In the genomic region with DNA sequence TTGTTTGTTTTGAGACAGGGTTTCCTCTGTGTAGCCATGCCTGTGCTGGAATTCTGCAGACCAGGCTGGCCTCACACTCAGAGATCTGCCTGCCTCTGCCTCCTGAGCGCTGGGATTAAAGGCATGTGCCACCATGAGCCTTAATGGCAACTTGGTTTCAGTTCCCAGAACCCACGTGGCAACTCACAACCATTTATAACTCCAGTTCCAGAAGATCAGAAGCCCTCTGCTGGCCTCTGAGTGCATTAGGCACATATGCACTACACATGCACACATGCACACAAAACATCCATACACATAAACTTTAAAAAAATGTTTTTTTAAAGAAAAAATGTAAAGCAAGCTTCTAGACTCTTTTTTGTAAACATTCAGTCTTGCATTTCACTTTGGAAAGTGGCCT, we compare ENCODE assay signal across 31 mouse cellular contexts. TPM values are rescaled to one million over a fixed set of nuclear protein-coding genes. Genes with fewer than 3 reads are reported as not detected.
"Had no signal": no experiment of that assay in that cellular context is flagged by ENCODE, and none has a peak within 500 bp of the region (broad histone marks: within the 10 kb centered on the region; RNA-seq: fewer than 3 reads in every experiment).

No protein-coding gene starts in this region.

- DNase-seq: kidney, adult 11 months; kidney, adult 8-10 months; kidney, postnatal 14 days; kidney, postnatal 4 days; lung, adult 18-20 months; lung, postnatal 10 days; lung, postnatal 36 days; midbrain, embryonic 14.5 days; right cerebral cortex, adult 18-20 months; right cerebral cortex, postnatal 14 days; right cerebral cortex, postnatal 4 days; thymus, adult 18-20 months; thymus, postnatal 14 days had no signal

- ATAC-seq: intestine, embryonic 15.5 days had no signal

- H3K9ac ChIP-seq: intestine, embryonic 15.5 days; kidney, embryonic 15.5 days; liver, embryonic 14.5 days; lung, embryonic 15.5 days; neural tube, embryonic 12.5 days; neural tube, embryonic 15.5 days had no signal

- H3K4me3 ChIP-seq: intestine, embryonic 15.5 days; kidney, embryonic 15.5 days; lung, embryonic 15.5 days; megakaryocyte, embryonic 14.5 days; neural tube, embryonic 12.5 days; neural tube, embryonic 15.5 days had no signal

- H3K4me2 ChIP-seq: intestine, embryonic 15.5 days; kidney, embryonic 15.5 days; lung, embryonic 15.5 days; midbrain, embryonic 11.5 days; neural tube, embryonic 12.5 days; neural tube, embryonic 15.5 days had no signal

- H3K27me3 ChIP-seq: intestine, embryonic 15.5 days; kidney, embryonic 15.5 days; lung, embryonic 15.5 days; neural tube, embryonic 12.5 days; neural tube, embryonic 15.5 days had no signal

- H3K36me3 ChIP-seq: intestine, embryonic 15.5 days; kidney, embryonic 15.5 days; lung, embryonic 15.5 days; neural tube, embryonic 12.5 days; neural tube, embryonic 15.5 days had no signal

- H3K27ac ChIP-seq: intestine, embryonic 15.5 days; kidney, embryonic 15.5 days; liver, embryonic 14.5 days; lung, embryonic 15.5 days; neural tube, embryonic 12.5 days; neural tube, embryonic 15.5 days had no signal

- H3K9me3 ChIP-seq: intestine, embryonic 15.5 days; kidney, embryonic 15.5 days; lung, embryonic 15.5 days; neural tube, embryonic 12.5 days; neural tube, embryonic 15.5 days had no signal

RNA-seq across cellular contexts. Expression of a gene that starts 17.2 kb away (rescaled TPM):
- total RNA-seq: layer of hippocampus, adult 18-20 months; left cerebral cortex, adult 18-20 months; left cerebral cortex, postnatal 10 days; left cerebral cortex, postnatal 36 days; liver, adult 2 months had no signal
- polyA plus RNA-seq: intestine, embryonic 15.5 days; kidney, embryonic 15.5 days; limb, embryonic 11.5 days; limb, embryonic 14.5 days; liver, adult 2 months; liver, embryonic 14.5 days; lung, embryonic 15.5 days; midbrain, embryonic 11.5 days; midbrain, embryonic 14.5 days; neural tube, embryonic 12.5 days; neural tube, embryonic 15.5 days; stomach, embryonic 16.5 days had no signal

RNA-seq across cellular contexts. Expression of a gene that starts 26.9 kb away (rescaled TPM):
- total RNA-seq: layer of hippocampus, adult 18-20 months; layer of hippocampus, postnatal 14 days; left cerebral cortex, adult 18-20 months; left cerebral cortex, postnatal 10 days; left cerebral cortex, postnatal 36 days; liver, adult 2 months had no signal
- polyA plus RNA-seq: intestine, embryonic 15.5 days; kidney, embryonic 15.5 days; limb, embryonic 11.5 days; liver, adult 2 months; liver, embryonic 14.5 days; midbrain, embryonic 11.5 days; midbrain, embryonic 14.5 days; neural tube, embryonic 12.5 days; neural tube, embryonic 15.5 days; testis, adult 2 months had no signal

RNA-seq across cellular contexts. Expression of a gene that starts 39.7 kb away (rescaled TPM):
- total RNA-seq: layer of hippocampus, adult 18-20 months; layer of hippocampus, postnatal 14 days; left cerebral cortex, adult 18-20 months; left cerebral cortex, postnatal 10 days; left cerebral cortex, postnatal 36 days; liver, adult 2 months had no signal
- polyA plus RNA-seq: intestine, embryonic 15.5 days; kidney, embryonic 15.5 days; limb, embryonic 11.5 days; limb, embryonic 14.5 days; liver, adult 2 months; liver, embryonic 14.5 days; lung, embryonic 15.5 days; midbrain, embryonic 11.5 days; midbrain, embryonic 14.5 days; neural tube, embryonic 12.5 days; neural tube, embryonic 15.5 days; stomach, embryonic 16.5 days; testis, adult 2 months had no signal

RNA-seq across cellular contexts. Expression of a gene that starts 57.0 kb away (rescaled TPM):
- total RNA-seq: layer of hippocampus, adult 18-20 months; layer of hippocampus, postnatal 14 days; left cerebral cortex, adult 18-20 months; left cerebral cortex, postnatal 10 days; left cerebral cortex, postnatal 36 days; liver, adult 2 months had no signal
- polyA plus RNA-seq: intestine, embryonic 15.5 days; kidney, embryonic 15.5 days; limb, embryonic 11.5 days; limb, embryonic 14.5 days; liver, adult 2 months; liver, embryonic 14.5 days; lung, embryonic 15.5 days; midbrain, embryonic 11.5 days; midbrain, embryonic 14.5 days; neural tube, embryonic 12.5 days; neural tube, embryonic 15.5 days; stomach, embryonic 16.5 days; testis, adult 2 months had no signal
